Mouse (Mus musculus) left cerebral cortex, postnatal 10 days (tissue): Measurements from ENCODE around the gene Paox. TPM values are rescaled to one million over a fixed set of nuclear protein-coding genes. Genes with fewer than 3 reads are reported as not detected.

ENCODE experiments used
- DNase-seq, 2 experiments: peaks; one replicate each; pipeline ENCODE4 v3.0.0; 2021 to 2022; ENCODE audit warnings: low spot score in 2 of 2, mixed read lengths in 1 of 2; ENCODE audit errors: extremely low spot score in 1 of 2
- intact Hi-C: fragments of 180-260 bp; cut with DNase I; formaldehyde crosslinking; loops from one replicate; pipeline ENCODE4 v1.15.1; 2025
- total RNA-seq, 2 experiments: library from RNA; stranded (reverse); gene quantifications; 2 replicates each; pipeline ENCODE4 v1.2.3; 2021

The Paox gene
- total RNA-seq, 2 experiments from 2014 or later = 6.5 to 9.4 TPM

DNA sequence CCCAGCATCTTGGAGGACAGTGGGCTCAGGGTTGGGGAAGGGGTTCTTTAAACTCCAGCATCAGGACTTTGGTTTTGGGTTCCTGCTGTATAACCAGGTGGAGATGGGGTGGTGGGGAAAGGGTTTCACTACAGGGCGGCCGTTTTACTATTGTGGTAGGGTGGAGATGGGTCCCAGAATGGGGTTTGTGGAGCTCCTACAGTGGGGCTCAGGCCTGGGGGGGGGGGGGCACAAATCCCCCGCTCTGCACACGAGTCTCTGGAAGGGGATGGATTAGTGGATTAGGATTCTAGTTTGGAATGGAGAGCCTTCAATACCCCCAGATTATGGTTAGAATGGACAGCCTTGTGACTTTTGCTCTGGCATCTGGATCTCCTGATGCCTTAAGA lies 38.2 kb downstream of the Paox start:
- no peak for DNase-seq

GRCm38 (mm10) chr7:140154218-140154927 lies 38.8 kb downstream of the Paox start, which contains the start of gene Sprn:
Sprn (minus strand) TSS chr7:140154877.
- DNase-seq = peak; percentile 73 to 83
- intact Hi-C loops = loop anchor here (10.0 kb wide), 1 partner anchor 670 kb away; the partner anchor contains the start of gene Zfp941

More for the DNA sequence above, 38.2 kb downstream of the Paox start:
- intact Hi-C loops = loop anchor here (10.0 kb wide), 1 partner anchor 671 kb away; the partner anchor contains the start of gene Zfp941

GRCm38 (mm10) chr7:140160363-140160762 lies 44.8 kb downstream of the Paox start:
- DNase-seq = no peak
- intact Hi-C loops = no loop called here

- intact Hi-C loops = no loop called here
These were observed 49.1 kb downstream of the Paox start, which contains the start of gene Olfr522 for GRCm38 (mm10) chr7:140164664-140165063. Olfr522 (minus strand) TSS chr7:140164764.

GRCm38 (mm10) chr7:140167950-140168349 lies 52.4 kb downstream of the Paox start:
- intact Hi-C loops = no loop called here
- DNase-seq = no peak

More at GRCm38 (mm10) chr7:140164664-140165063, 49.1 kb downstream of the Paox start, which contains the start of gene Olfr522:
- DNase-seq = no peak

DNA sequence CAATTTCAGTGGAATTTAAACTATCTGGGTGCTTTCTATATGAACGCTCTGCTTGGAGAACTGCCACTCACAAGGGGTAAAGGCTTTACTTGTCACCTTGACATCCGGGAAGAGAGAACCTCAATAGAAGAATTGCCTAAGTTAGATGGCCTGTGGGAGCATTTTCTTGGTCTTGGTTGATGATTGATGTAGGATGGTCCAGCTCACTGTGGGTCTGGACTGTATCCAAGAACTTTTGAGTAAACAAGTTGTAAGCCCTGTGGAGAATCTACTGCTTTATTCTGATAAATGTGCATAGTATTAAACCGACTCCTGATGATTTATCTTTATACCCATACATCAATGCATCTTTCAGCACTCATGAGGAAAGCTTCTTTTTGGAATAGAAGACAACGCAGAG lies 53.8 kb downstream of the Paox start:
- intact Hi-C loops = no loop called here
- no peak for DNase-seq

DNA sequence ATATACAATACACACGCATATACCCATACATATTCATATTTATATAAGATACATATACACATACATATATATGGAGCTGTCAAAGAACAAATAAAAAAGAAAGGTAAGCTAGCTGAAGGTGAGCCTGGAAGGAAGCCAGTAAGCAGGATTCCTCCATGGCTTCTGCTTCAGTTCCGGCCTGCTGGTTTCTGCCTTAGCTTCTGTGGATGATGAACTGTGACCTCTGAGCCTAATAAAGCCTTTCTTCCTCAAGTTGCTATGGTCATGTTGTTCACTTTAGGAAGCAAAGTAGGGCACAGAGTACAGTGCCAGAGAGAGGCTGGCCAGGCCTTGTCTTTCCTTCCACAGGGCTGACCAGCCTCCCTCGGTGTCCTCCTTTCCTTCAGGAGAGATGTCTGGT lies 55.3 kb downstream of the Paox start:
- intact Hi-C loops = no loop called here
- DNase-seq = no peak

GRCm38 (mm10) chr7:140172936-140173335 lies 57.3 kb downstream of the Paox start, which contains the start of gene Olfr523:
Olfr523 (plus strand) TSS chr7:140173217.
- intact Hi-C loops = no loop called here
- DNase-seq = no peak

- intact Hi-C loops = no loop called here
These were observed 63.6 kb downstream of the Paox start for GRCm38 (mm10) chr7:140179176-140179575.

DNA sequence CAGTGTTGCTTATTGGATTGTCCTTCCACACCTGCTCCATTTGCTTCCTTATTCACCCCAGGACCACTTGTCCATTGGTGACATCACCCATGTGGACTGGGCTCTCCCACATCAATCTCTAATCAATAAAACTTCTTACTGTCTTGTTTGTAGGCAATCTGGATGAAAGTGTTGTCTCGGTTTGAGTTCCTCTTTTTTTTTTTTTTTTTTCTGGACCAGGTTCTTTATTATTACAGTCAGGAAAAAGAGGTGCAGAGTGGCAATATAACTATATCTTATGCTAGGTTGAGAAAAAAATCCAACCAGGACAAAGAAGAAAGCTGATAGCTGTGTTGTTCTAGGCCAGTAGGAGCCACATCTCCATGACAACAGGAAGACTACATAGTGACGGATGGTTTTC lies 65.1 kb downstream of the Paox start:
- intact Hi-C loops = loop anchor here (10.0 kb wide), 1 partner anchor 644 kb away; the partner anchor contains the start of gene Zfp941

More at GRCm38 (mm10) chr7:140179176-140179575, 63.6 kb downstream of the Paox start:
- no peak for DNase-seq

GRCm38 (mm10) chr7:140184206-140184605 lies 68.6 kb downstream of the Paox start:
- intact Hi-C loops = loop anchor here (10.0 kb wide), 1 partner anchor 641 kb away; the partner anchor contains the start of gene Zfp941
- DNase-seq = no peak

More for the DNA sequence above, 65.1 kb downstream of the Paox start:
- DNase-seq = no peak

Other genes starting within 250 kb of the Paox start
- 10 to 100 TPM; 37.6 to 42.2 TPM for gene Kndc1, start 221.1 kb upstream of the Paox start, total RNA-seq
- gene Utf1, start 172.0 kb upstream of the Paox start, total RNA-seq = not detected
- under 1 TPM; 0.39 to 0.55 TPM for gene 6430531B16Rik, start 137.0 kb upstream of the Paox start, total RNA-seq
- under 1 TPM; 0.81 to 0.89 TPM for gene Adam8, start 123.2 kb upstream of the Paox start, total RNA-seq
- 10 to 100 TPM; 23.8 to 26.9 TPM for gene Zfp511, start 79.4 kb upstream of the Paox start, total RNA-seq
- 10 to 100 TPM; 40.9 to 44.2 TPM for gene Tubgcp2, start 79.1 kb upstream of the Paox start, total RNA-seq
- under 1 TPM; 0.22 to 0.47 TPM for gene Msx3, start 66.7 kb upstream of the Paox start, total RNA-seq
- gene Caly, start 33.3 kb upstream of the Paox start, total RNA-seq = 100 to 1,000 TPM; 222 to 234 TPM
- gene Prap1, start 22.4 kb upstream of the Paox start, total RNA-seq = not detected
- 10 to 100 TPM; 22.6 to 30.0 TPM for gene Fuom, start 13.4 kb upstream of the Paox start, total RNA-seq
- 10 to 100 TPM; 57.3 to 57.5 TPM for gene Echs1, start 677 bp downstream of the Paox start, total RNA-seq
- gene Mtg1, start 21.8 kb downstream of the Paox start, total RNA-seq = 10 to 100 TPM; 21.3 to 29.2 TPM
- gene Sprn, start 39.1 kb downstream of the Paox start, total RNA-seq = 100 to 1,000 TPM; 172 to 178 TPM
- gene Olfr522, start 49.0 kb downstream of the Paox start, total RNA-seq = not detected
- not detected for gene Olfr523, start 57.4 kb downstream of the Paox start, total RNA-seq
- not detected for gene Olfr524, start 90.2 kb downstream of the Paox start, total RNA-seq
- gene Cd163l1, start 102.5 kb downstream of the Paox start, total RNA-seq = under 1 TPM; 0.26 to 0.36 TPM
- under 1 TPM in 1 of 2 experiments, not detected in 1; 0.06 TPM for gene 5830411N06Rik, start 131.5 kb downstream of the Paox start, total RNA-seq
- not detected for gene Olfr525, start 205.1 kb downstream of the Paox start, total RNA-seq
- gene Olfr527, start 218.2 kb downstream of the Paox start, total RNA-seq = not detected
- not detected for gene Olfr60, start 245.9 kb downstream of the Paox start, total RNA-seq